Mouse (Mus musculus) CH12.LX (cell line): ENCODE results near the gene Pde8b.
"Not testable (repeated sequence)": the region's sequence is repeated elsewhere in the genome, so short reads cannot be mapped to it uniquely, and the experiment has no call there.

ENCODE experiments used
- CHD2 ChIP-seq: IDR thresholded peaks from 2 replicates; pipeline ENCODE4 v1.6.1; 2011; ENCODE audit warnings: low read length, improper control_type of control experiment
- CTCF ChIP-seq, 2 experiments: IDR thresholded peaks in 1 of 2; conservative IDR thresholded peaks in 1 of 2; 2 replicates each; pipeline ENCODE4 v1.5.1; 2011 to 2012; ENCODE audit warnings: low read depth in 2 of 2, low read length in 2 of 2, improper control_type of control experiment in 1 of 2, inconsistent platforms in 1 of 2, mild to moderate bottlenecking in 1 of 2, moderate library complexity in 1 of 2
- EP300 ChIP-seq: IDR thresholded peaks from 2 replicates; pipeline ENCODE4 v1.6.1; 2011; ENCODE audit warnings: low read length, improper control_type of control experiment
- USF2 ChIP-seq: conservative IDR thresholded peaks from 2 replicates; pipeline ENCODE4 v1.6.1; 2011; ENCODE audit warnings: low read depth, low read length, improper control_type of control experiment

GRCm38 (mm10) chr13:95215661-95216170 is 34.4 kb downstream of the Pde8b start:
- TF ChIP-seq CTCF (conservative IDR thresholded peaks at IDR 0.05 in 1 of 2, IDR thresholded peaks at IDR 0.05 in 1 of 2; ENCODE audit: low read depth in 2 of 2, low read length in 2 of 2); USF2; EP300; CHD2: not testable (repeated sequence)
